In genomic region chr3:95681365-95681764, GRCm38 (mm10) we compare ENCODE assay signal across 1 mouse cellular context.
TF ChIP-seq lines count a peak whose summit lies in the region.

No protein-coding gene starts in this region.

TF ChIP-seq in CH12.LX, 34 proteins besides CTCF, POLR2A, EP300 and RAD21 (continued from another document):
- TF ChIP-seq MEF2A (IDR thresholded peaks at IDR 0.05; ENCODE audit: borderline replicate concordance, low read depth, low read length) (no peak), ZMIZ1 (IDR thresholded peaks at IDR 0.05; ENCODE audit: low read depth, low read length) (no peak), NRF1 (IDR thresholded peaks at IDR 0.05; ENCODE audit: low read depth, low read length) (no peak)
